Mouse (Mus musculus) cerebellum, adult 2 months (tissue): ENCODE results near the gene Dusp7.

Experiments
- CTCF ChIP-seq: fragments of 200-500 bp; IDR thresholded peaks from 2 replicates; pipeline ENCODE4 v1.5.1; 2011; ENCODE audit warnings: low read depth, mild to moderate bottlenecking, control low read depth, low read length, moderate library complexity, borderline replicate concordance; ENCODE audit not compliant: insufficient read depth
- POLR2A ChIP-seq: fragments of 200-500 bp; IDR thresholded peaks from 2 replicates; pipeline ENCODE4 v1.6.1; 2011; ENCODE audit warnings: low read length, control low read depth, borderline replicate concordance; ENCODE audit not compliant: insufficient read depth

DNA sequence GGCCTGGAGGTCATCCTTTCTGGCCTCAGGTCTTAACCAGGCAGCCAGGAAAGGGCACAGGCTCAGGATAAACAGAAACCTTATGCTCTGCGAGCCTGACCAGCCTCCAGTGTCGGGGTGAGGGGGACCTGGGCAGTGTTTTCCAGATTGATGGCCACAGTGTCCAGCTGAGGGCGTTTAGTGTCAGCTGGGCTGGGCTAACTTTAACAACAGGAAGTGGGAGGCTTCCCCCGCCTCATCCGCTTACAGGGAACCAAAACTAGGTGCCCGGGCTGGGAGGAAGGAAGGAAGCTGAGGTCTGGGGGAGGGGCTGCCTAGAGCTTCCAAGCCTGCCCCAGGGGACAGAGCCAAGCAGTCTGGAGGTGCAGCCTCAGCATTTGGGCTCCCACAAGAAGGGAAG is 3.3 kb downstream of the Dusp7 start:
- no peak for TF ChIP-seq CTCF
- TF ChIP-seq POLR2A = no peak
